Mouse (Mus musculus) heart, postnatal 0 days (tissue): ENCODE results near the gene Psma4. TPM values are rescaled to one million over a fixed set of nuclear protein-coding genes. Genes with fewer than 3 reads are reported as not detected.
"Not testable (repeated sequence)": the region's sequence is repeated elsewhere in the genome, so short reads cannot be mapped to it uniquely, and the experiment has no call there.

Source experiments
- ATAC-seq: fragments of 200-750 bp; cut with Nextera tagmentation; 2 replicates; pipeline ENCODE4 v1.8.0; 2017; ENCODE audit warnings: low read depth, moderate number of reproducible peaks, moderate library complexity; ENCODE audit not compliant: insufficient read depth
- DNase-seq: peaks from one replicate; pipeline ENCODE4 v3.0.0-alpha.2; 2016; ENCODE audit warnings: low spot score
- H3K27ac ChIP-seq: fragments of 300-500 bp; sonication (generic); 2 replicates; pipeline ENCODE4 v1.5.1; 2014; ENCODE audit warnings: low read depth, mild to moderate bottlenecking
- H3K27me3 ChIP-seq: fragments of 300-500 bp; sonication (generic); 2 replicates; pipeline ENCODE4 v1.6.1; 2014; ENCODE audit warnings: low read length, mixed read lengths; ENCODE audit not compliant: control insufficient read depth, insufficient read depth
- H3K36me3 ChIP-seq: fragments of 300-500 bp; sonication (generic); replicated peaks from 2 replicates; pipeline ENCODE4 v1.6.1; 2014; ENCODE audit warnings: low read length, mixed read lengths; ENCODE audit not compliant: control insufficient read depth, insufficient read depth
- H3K4me1 ChIP-seq: fragments of 300-500 bp; sonication (generic); 2 replicates; pipeline ENCODE4 v1.6.1; 2014; ENCODE audit warnings: antibody characterized with exemption; ENCODE audit not compliant: control insufficient read depth, insufficient read depth
- H3K4me2 ChIP-seq: fragments of 300-500 bp; sonication (generic); 2 replicates; pipeline ENCODE4 v1.6.1; 2014; ENCODE audit warnings: low read depth, mild to moderate bottlenecking, low read length, moderate library complexity
- H3K4me3 ChIP-seq: fragments of 300-500 bp; sonication (generic); 2 replicates; pipeline ENCODE4 v1.5.1; 2014; ENCODE audit warnings: low read depth, low read length
- H3K9ac ChIP-seq: fragments of 300-500 bp; sonication (generic); replicated peaks from 2 replicates; pipeline ENCODE4 v1.6.1; 2014; ENCODE audit warnings: low read depth, low read length, mixed read lengths
- H3K9me3 ChIP-seq: fragments of 300-500 bp; sonication (generic); replicated peaks from 2 replicates; pipeline ENCODE4 v1.6.1; 2016; ENCODE audit warnings: low read length; ENCODE audit not compliant: control insufficient read depth
- CTCF ChIP-seq: IDR thresholded peaks from 2 replicates; pipeline ENCODE4 v1.5.1; 2016; ENCODE audit warnings: antibody characterized with exemption, control low read depth, low read depth
- EP300 ChIP-seq: IDR thresholded peaks from 2 replicates; pipeline ENCODE4 v1.6.1; 2016; ENCODE audit warnings: antibody characterized with exemption, low read depth
- whole genome bisulfite sequencing: fragments of 180-500 bp; shearing (Covaris S2); extraction: QIAGEN DNeasy Blood & Tissue Kit; methylation state at CpG from one replicate; pipeline ENCODE4 v1.1.7; 2014; 5-methylcytosine and 5-hydroxymethylcytosine counted together
- polyA plus RNA-seq: library from polyadenylated mRNA; unstranded; fragments of >200 nt; fragmentation: Nextera tagmentation; extraction: Ambion mirVana; gene quantifications from 2 replicates; pipeline ENCODE4 v1.2.1, GENCODE M21; 2015
- total RNA-seq: library from RNA; depleted of rRNA; stranded (reverse); fragments of >200 nt; gene quantifications from 2 replicates; pipeline ENCODE4 v1.2.3, GENCODE M21; 2014; ENCODE audit warnings: low replicate concordance

Psma4 gene
- total and polyA plus RNA-seq, 2 experiments from 2014 or later = 200 to 230 TPM

DNA sequence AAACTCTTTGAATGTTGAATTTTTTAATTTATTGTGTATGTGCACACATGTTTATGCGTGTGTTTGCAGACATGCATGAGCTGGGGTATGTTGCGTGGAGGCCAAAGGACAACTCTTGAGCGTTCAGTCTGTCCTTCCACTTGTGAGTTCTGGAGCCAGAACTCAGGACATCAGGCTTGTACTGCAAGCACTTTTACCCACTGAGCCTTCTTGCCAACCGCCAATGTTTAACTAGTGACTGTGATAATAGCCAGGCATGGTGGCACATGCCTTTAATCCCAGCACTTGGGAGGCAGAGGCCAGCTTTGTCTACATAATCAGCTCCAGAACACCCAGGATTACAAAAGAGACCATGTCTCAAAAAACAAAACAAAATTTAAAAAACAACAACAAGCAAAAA lies 8.5 kb upstream of the Psma4 start:
- Histone ChIP-seq H3K9me3 (no peaks in the 10 kb centered on the region), H3K27ac (no peak overlapping the region), H3K36me3 (no peaks in the 10 kb centered on the region), H3K27me3 (no peaks in the 10 kb centered on the region), H3K9ac (no peak overlapping the region), H3K4me3 (no peak overlapping the region), H3K4me2 (no peak overlapping the region), H3K4me1 (no peaks in the 10 kb centered on the region)
- DNase-seq (no peak), ATAC-seq (no peak)
- 78% methylated on average over 4 of the region's 4 CpGs for WGBS
- no peak for TF ChIP-seq CTCF
- no peak for TF ChIP-seq EP300

DNA sequence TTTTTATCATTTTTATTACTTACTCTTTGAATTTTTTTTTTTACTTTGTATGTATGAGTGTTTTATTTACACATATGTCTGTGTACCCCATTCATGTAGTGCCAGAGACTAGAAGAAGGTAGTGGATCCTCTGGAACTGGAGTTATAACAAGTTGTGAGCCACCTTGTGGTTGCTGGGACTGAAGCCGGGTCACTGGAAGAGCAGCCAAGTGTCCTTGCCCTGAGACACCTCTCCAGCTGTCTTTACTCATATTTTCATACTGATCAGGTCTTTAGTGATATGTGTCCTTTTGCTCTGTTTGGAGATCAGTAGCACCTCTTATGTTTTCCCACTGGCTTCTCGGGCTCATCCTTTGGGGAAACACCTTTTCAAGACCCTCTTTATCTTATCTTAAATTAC lies 6.1 kb upstream of the Psma4 start:
- TF ChIP-seq CTCF (0 out of 2 replicates have a peak, but pooled peaks have one; percentile 8), EP300 (no peak)
- Histone ChIP-seq H3K4me3 (no peak overlapping the region), H3K27me3 (no peaks in the 10 kb centered on the region), H3K4me1 (no peaks in the 10 kb centered on the region), H3K27ac (no peak overlapping the region), H3K4me2 (no peak overlapping the region), H3K9me3 (no peaks in the 10 kb centered on the region), H3K36me3 (no peaks in the 10 kb centered on the region), H3K9ac (no peak overlapping the region)
- DNase-seq = no peak
- WGBS = 64% methylated on average over 2 of the region's 2 CpGs
- ATAC-seq = no peak

DNA sequence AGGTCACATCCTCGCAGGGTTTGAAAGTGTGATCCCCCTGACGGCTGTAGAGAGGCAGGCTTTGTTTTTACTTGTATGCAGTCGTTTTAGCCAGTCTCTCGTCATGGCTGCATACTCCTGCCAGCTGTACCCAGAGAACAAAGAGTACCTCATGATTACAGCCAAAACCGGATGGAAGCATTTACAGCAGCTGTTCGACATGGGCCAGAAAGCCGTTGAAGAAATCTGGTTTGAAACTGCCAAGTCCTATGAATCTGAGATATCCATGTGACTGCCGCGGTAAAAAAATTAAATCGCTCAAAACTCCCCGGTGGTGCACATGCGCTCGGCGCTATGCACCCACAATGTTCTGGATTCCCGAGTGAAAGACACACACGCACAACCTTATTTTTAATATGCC lies 4.3 kb upstream of the Psma4 start:
- Histone ChIP-seq H3K9ac (no peak overlapping the region), H3K4me2 (no peak overlapping the region), H3K4me1 (no peaks in the 10 kb centered on the region), H3K4me3 (no peak overlapping the region), H3K9me3 (no peaks in the 10 kb centered on the region), H3K27me3 (no peaks in the 10 kb centered on the region), H3K27ac (no peak overlapping the region), H3K36me3 (no peaks in the 10 kb centered on the region)
- 69% methylated on average over 16 of the region's 16 CpGs for WGBS
- ATAC-seq (no peak), DNase-seq (no peak)
- TF ChIP-seq CTCF (no peak), EP300 (no peak)

DNA sequence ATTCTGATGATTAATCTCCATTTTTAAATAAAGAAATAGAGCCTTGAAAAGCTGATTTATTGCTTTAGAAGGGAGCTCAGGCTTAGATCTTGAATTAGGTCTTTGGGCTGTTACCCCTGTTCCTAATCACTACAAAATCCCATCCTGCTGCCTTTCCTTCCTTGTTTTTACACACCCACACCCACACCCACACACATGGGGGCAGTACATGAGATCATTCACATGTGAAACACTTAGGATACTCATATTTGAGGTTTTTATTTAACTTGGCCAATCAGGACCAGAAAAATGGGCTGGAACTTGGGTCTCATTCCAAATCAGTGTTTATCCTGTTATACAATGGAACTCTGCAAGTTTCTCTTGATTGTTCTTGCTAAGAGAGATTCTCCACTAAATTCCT lies 1.1 kb upstream of the Psma4 start:
- ATAC-seq = no peak
- H3K9ac ChIP-seq = no peak overlapping the region
- no peak for DNase-seq
- H3K9me3 ChIP-seq = no peaks in the 10 kb centered on the region
- H3K4me2 ChIP-seq = no peak overlapping the region
- H3K27ac ChIP-seq = no peak overlapping the region
- H3K36me3 ChIP-seq = peaks cover 23% of the 10 kb centered on the region
- no peak overlapping the region for H3K4me3 ChIP-seq
- H3K27me3 ChIP-seq = no peaks in the 10 kb centered on the region
- no peak for TF ChIP-seq EP300
- no peak for TF ChIP-seq CTCF
- H3K4me1 ChIP-seq = peaks cover 6% of the 10 kb centered on the region; the same call in 1 of the 2 replicates

DNA sequence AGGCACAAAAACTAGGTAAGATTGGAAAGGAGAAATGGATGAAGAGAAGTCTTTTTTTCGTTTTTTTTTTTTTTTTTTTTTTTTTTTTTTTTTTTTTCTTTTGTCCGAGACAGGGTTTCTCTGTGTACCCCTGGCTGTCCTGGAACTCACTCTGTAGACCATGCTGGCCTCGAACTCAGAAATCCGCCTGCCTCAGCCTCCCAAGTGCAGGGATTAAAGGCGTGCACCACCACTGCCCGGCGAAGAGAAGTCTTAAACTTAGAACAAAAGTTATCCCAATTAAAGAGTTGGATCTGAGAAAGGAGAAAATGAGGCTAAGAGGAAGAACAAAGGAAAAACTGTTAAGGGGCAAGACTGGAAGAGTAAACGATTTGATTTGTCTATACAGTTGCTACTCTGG lies 428 bp upstream of the Psma4 start:
- peak overlapping the region; percentile 76 for H3K4me3 ChIP-seq
- H3K9me3 ChIP-seq, DNase-seq, H3K27me3 ChIP-seq, H3K4me1 ChIP-seq, H3K9ac ChIP-seq, ATAC-seq: not testable (repeated sequence)
- H3K4me2 ChIP-seq = peak overlapping the region; percentile 86
- H3K36me3 ChIP-seq = peaks cover 28% of the 10 kb centered on the region
- WGBS = 47% methylated on average over 8 of the region's 8 CpGs
- H3K27ac ChIP-seq = peak overlapping the region; percentile 90

DNA sequence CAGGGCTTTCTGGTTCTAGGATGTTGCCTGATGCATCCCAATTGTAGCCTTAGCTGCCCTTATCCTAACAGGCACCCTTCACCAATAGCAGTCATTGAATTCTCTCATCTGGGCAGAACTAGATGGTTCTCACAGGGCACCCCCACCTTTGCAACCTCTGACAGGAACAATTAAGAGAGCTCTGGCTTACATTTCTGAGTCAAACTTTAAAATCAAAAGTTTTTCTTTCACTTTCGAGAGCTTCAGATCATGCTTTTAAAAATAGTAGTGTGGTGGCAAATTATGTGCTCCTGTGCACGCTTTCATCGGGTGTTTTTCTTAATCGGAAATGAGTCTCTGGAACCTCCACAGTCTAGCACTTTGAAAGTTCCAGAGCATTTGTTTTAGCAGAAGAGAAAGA lies 10.5 kb downstream of the Psma4 start:
- Histone ChIP-seq H3K4me1 (no peaks in the 10 kb centered on the region), H3K9ac (no peak overlapping the region), H3K4me2 (no peak overlapping the region), H3K27me3 (no peaks in the 10 kb centered on the region), H3K36me3 (peaks cover 42% of the 10 kb centered on the region), H3K9me3 (no peaks in the 10 kb centered on the region), H3K4me3 (no peak overlapping the region), H3K27ac (no peak overlapping the region)
- TF ChIP-seq CTCF (no peak), EP300 (no peak)
- no peak for ATAC-seq
- WGBS = 90% methylated on average over 4 of the region's 4 CpGs
- no peak for DNase-seq
